Mouse (Mus musculus) liver, postnatal 0 days (tissue): ENCODE measurements around the gene Pnp.

ENCODE experiments used
- CTCF ChIP-seq: sonication (generic); IDR thresholded peaks from 2 replicates; pipeline ENCODE4 v1.5.1; 2016; ENCODE audit warnings: antibody characterized with exemption, low read depth
- EP300 ChIP-seq: IDR thresholded peaks from 2 replicates; pipeline ENCODE4 v1.6.1; 2016; ENCODE audit warnings: antibody characterized with exemption, low read depth, mild to moderate bottlenecking

- TF ChIP-seq CTCF: peak; percentile 46
- TF ChIP-seq EP300: 0 out of 2 replicates have a peak, but pooled peaks have one; percentile 31
Observed at GRCm38 (mm10) chr14:50955942-50956508, 25.1 kb downstream of the Pnp start, which contains the start of gene Pnp2.
